ENCODE assay signal across 21 mouse cellular contexts in genomic region chr1:118683686-118684085, GRCm38 (mm10). TPM values are rescaled to one million over a fixed set of nuclear protein-coding genes. Genes with fewer than 3 reads are reported as not detected.
DNase-seq lines count a peak whose midpoint lies in the region; ATAC-seq and TF ChIP-seq lines count a peak whose summit lies in the region.
"Had no signal": no experiment of that assay in that cellular context is flagged by ENCODE, and none has a peak within 500 bp of the region (broad histone marks: within the 10 kb centered on the region; RNA-seq: fewer than 3 reads in every experiment).

No protein-coding gene starts in this region.

- H3K4me3 ChIP-seq in kidney, embryonic 14.5 days (ENCODE audit: low read length): no peak overlapping the region
- H3K4me3 ChIP-seq in kidney, postnatal 0 days (replicated peaks; ENCODE audit: low read depth, low read length): no peak overlapping the region
- H3K4me3 ChIP-seq in neural tube, embryonic 15.5 days (replicated peaks): no peak overlapping the region
- H3K4me3 ChIP-seq: embryonic facial prominence, embryonic 13.5 days; forebrain, embryonic 13.5 days; heart, embryonic 10.5 days; hindbrain, embryonic 12.5 days had no signal

- 74% methylated on average over 4 of the region's 4 CpGs for WGBS in kidney, embryonic 14.5 days
- 65% methylated on average over 4 of the region's 4 CpGs for WGBS in kidney, postnatal 0 days
- WGBS in neural tube, embryonic 15.5 days: 57% methylated on average over 4 of the region's 4 CpGs

- H3K9me3 ChIP-seq in kidney, embryonic 14.5 days (ENCODE audit: control insufficient read depth, low read length): no peaks in the 10 kb centered on the region
- no peaks in the 10 kb centered on the region for H3K9me3 ChIP-seq in kidney, postnatal 0 days (replicated peaks; ENCODE audit: low read length)
- no peaks in the 10 kb centered on the region for H3K9me3 ChIP-seq in neural tube, embryonic 15.5 days (replicated peaks)
- H3K9me3 ChIP-seq: embryonic facial prominence, embryonic 13.5 days; forebrain, embryonic 13.5 days; heart, embryonic 10.5 days; hindbrain, embryonic 12.5 days had no signal

- no peak for ATAC-seq in kidney, embryonic 14.5 days (ENCODE audit: low FRiP score, low TSS enrichment)
- ATAC-seq in kidney, postnatal 0 days (replicated peaks; ENCODE audit: low FRiP score, low read depth): no peak
- no peak for ATAC-seq in neural tube, embryonic 15.5 days (ENCODE audit: low FRiP score)
- ATAC-seq: forebrain, embryonic 13.5 days; forebrain, postnatal 0 days had no signal

- H3K27me3 ChIP-seq in kidney, embryonic 14.5 days (ENCODE audit: control insufficient read depth, insufficient read depth, low read length): no peaks in the 10 kb centered on the region
- H3K27me3 ChIP-seq in kidney, postnatal 0 days (ENCODE audit: insufficient read depth, low read length): no peaks in the 10 kb centered on the region
- H3K27me3 ChIP-seq in neural tube, embryonic 15.5 days (replicated peaks): no peaks in the 10 kb centered on the region
- H3K27me3 ChIP-seq: embryonic facial prominence, embryonic 13.5 days; forebrain, embryonic 13.5 days; hindbrain, embryonic 12.5 days had no signal

- no peak overlapping the region for H3K4me2 ChIP-seq in kidney, embryonic 14.5 days (replicated peaks; ENCODE audit: low read depth, low read length)
- no peak overlapping the region for H3K4me2 ChIP-seq in kidney, postnatal 0 days (ENCODE audit: low read length)
- no peak overlapping the region for H3K4me2 ChIP-seq in neural tube, embryonic 15.5 days
- H3K4me2 ChIP-seq: embryonic facial prominence, embryonic 13.5 days; forebrain, embryonic 13.5 days; hindbrain, embryonic 12.5 days had no signal

- peak; percentile 82 for DNase-seq in kidney, adult 11 months
- peak; percentile 75 for DNase-seq in kidney, adult 8-10 months
- no peak for DNase-seq in kidney, postnatal 0 days (ENCODE audit: low spot score)
- DNase-seq in kidney, postnatal 36 days: peak; percentile 73 to 86
- no peak for DNase-seq in lung, adult 18-20 months
- DNase-seq in heart, adult 8-10 months (ENCODE audit: low spot score): no peak
- DNase-seq: adrenal gland, postnatal 10 days; cerebellum, adult 11 months; cerebellum, adult 8-10 months; cerebellum, postnatal 25 days; forebrain, postnatal 0 days; gastrocnemius, postnatal 25 days; heart, postnatal 10 days; heart, postnatal 4 days had no signal

- H3K4me1 ChIP-seq in kidney, embryonic 14.5 days (ENCODE audit: control insufficient read depth, insufficient read depth, low read length): no peaks in the 10 kb centered on the region
- 0 out of 2 replicates have a peak, but pooled peaks cover 6% of the 10 kb centered on the region for H3K4me1 ChIP-seq in kidney, postnatal 0 days (replicated peaks; ENCODE audit: insufficient read depth, low read length)
- no peaks in the 10 kb centered on the region for H3K4me1 ChIP-seq in neural tube, embryonic 15.5 days
- H3K4me1 ChIP-seq: embryonic facial prominence, embryonic 13.5 days; forebrain, embryonic 13.5 days; hindbrain, embryonic 12.5 days had no signal

- no peaks in the 10 kb centered on the region for H3K36me3 ChIP-seq in kidney, embryonic 14.5 days (ENCODE audit: control insufficient read depth, insufficient read depth, low read length)
- H3K36me3 ChIP-seq in kidney, postnatal 0 days (ENCODE audit: insufficient read depth, low read length): no peaks in the 10 kb centered on the region
- no peaks in the 10 kb centered on the region for H3K36me3 ChIP-seq in neural tube, embryonic 15.5 days
- H3K36me3 ChIP-seq: embryonic facial prominence, embryonic 13.5 days; heart, embryonic 10.5 days; hindbrain, embryonic 12.5 days had no signal

- no peak overlapping the region for H3K9ac ChIP-seq in kidney, embryonic 14.5 days (ENCODE audit: low read depth, low read length)
- no peak overlapping the region for H3K9ac ChIP-seq in kidney, postnatal 0 days (ENCODE audit: low read depth, low read length)
- H3K9ac ChIP-seq in neural tube, embryonic 15.5 days (replicated peaks): no peak overlapping the region
- H3K9ac ChIP-seq: embryonic facial prominence, embryonic 13.5 days; forebrain, embryonic 13.5 days; forebrain, postnatal 0 days; hindbrain, embryonic 12.5 days had no signal

- H3K27ac ChIP-seq in kidney, embryonic 14.5 days (ENCODE audit: low read depth, low read length): no peak overlapping the region
- 0 out of 2 replicates have a peak overlapping the region, but pooled peaks have one; percentile 42 for H3K27ac ChIP-seq in kidney, postnatal 0 days
- H3K27ac ChIP-seq in neural tube, embryonic 15.5 days (replicated peaks): no peak overlapping the region
- H3K27ac ChIP-seq: embryonic facial prominence, embryonic 13.5 days; forebrain, embryonic 13.5 days; heart, embryonic 10.5 days; hindbrain, embryonic 12.5 days had no signal

- no peak for TF ChIP-seq CTCF in kidney, postnatal 0 days (IDR thresholded peaks at IDR 0.05; ENCODE audit: low read depth)

RNA-seq across cellular contexts. Expression of gene Tfcp2l1, which starts 55.9 kb away (rescaled TPM):
- polyA plus RNA-seq in kidney, embryonic 14.5 days (2014; fragmentation: Nextera tagmentation; extraction: Ambion mirVana): 21.2 and 33.0 TPM in 2 replicates
- polyA plus RNA-seq in kidney, postnatal 0 days (2015; fragmentation: Nextera tagmentation; extraction: Ambion mirVana): 35.6 and 38.6 TPM in 2 replicates
- polyA plus RNA-seq in neural tube, embryonic 15.5 days (2015; fragmentation: Nextera tagmentation; extraction: Ambion mirVana): 0.35 and 0.54 TPM in 2 replicates
- under 1 TPM; 0.35 to 0.69 (median 0.42) TPM for total RNA-seq in heart, adult 8-10 months (2022)
- total RNA-seq: MEL had no signal

Comparison
In these comparisons a context has a peak if more than half of its experiments do, and no peak if none do; other contexts are left out.
1. DNase-seq: peak in kidney, adult 11 months (single experiment), kidney, adult 8-10 months (2 of 2) and kidney, postnatal 36 days (2 of 2); none in kidney, postnatal 0 days (single experiment), lung, adult 18-20 months (0 of 2) and heart, adult 8-10 months (single experiment).
2. RNA of gene Tfcp2l1, which starts 55.9 kb away (polyA plus RNA-seq): 35.6 to 38.6 TPM in kidney, postnatal 0 days and 21.2 to 33.0 TPM in kidney, embryonic 14.5 days; 0.35 to 0.54 TPM in neural tube, embryonic 15.5 days; every median in the first group is over 10 times any median in the second.